Mouse (Mus musculus) E14TG2a.4 (cell line): ENCODE measurements at regions not wholly inside any gene's neighbourhood (a gene's known extent, or its start where the extent isn't known, plus 50 kb on each side); places are given as distances from the start of the nearest gene placed in this dataset.

Experiments
- CTCF ChIP-seq: conservative IDR thresholded peaks from 2 replicates; pipeline ENCODE4 v1.5.1; 2014; ENCODE audit warnings: low read length
- NANOG ChIP-seq: IDR thresholded peaks from 2 replicates; pipeline ENCODE4 v1.6.1; 2014; ENCODE audit warnings: borderline replicate concordance, low read length, mixed read lengths
- POU5F1 ChIP-seq: IDR thresholded peaks from 2 replicates; pipeline ENCODE4 v1.6.1; 2014; ENCODE audit warnings: low read length, borderline replicate concordance

DNA sequence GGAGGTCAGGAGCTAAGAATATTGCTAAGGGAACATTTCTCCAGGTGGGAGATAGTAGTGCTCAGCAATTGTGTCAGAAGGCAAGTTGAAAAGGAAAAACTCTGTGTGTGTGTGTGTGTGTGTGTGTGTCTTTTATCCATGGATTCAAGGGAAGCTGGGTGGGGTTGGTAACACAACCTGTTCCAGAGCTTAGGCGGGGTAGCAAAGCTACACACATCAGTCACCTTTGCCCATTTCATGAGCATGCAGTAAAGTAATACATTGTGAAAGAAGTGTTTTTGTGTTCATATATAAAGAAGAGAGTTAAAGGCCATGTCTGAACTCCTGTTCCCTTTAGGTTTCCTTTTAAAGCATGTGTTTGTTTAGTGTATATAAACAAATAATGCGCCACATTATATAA is 128.2 kb downstream of the Ddx11 start:
- TF ChIP-seq CTCF (no peak), NANOG (no peak), POU5F1 (no peak)
